ENCODE assay signal across 10 mouse cellular contexts in the genomic region with DNA sequence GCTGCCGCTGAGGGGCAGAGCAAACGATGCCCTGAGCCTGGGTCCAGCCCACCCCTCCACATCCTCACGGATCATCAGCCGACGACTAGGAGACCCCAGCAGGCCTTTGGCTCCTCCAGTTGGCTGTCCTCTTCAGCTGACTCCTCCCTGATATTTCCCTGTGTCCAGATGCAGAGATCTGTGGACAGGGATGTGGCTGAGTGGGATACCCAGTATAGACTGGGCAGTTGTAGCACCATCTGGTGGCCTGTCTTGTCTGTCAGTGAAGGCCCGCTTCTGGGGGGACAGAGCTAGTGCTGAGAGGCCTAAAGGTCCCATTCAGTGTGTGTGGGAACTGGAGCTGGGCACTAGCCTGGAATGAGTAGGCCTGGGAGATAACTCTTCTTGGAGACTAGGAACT.
DNase-seq lines count a peak whose midpoint lies in the region; ATAC-seq and TF ChIP-seq lines count a peak whose summit lies in the region.
"Had no signal": no experiment of that assay in that cellular context is flagged by ENCODE, and none has a peak within 500 bp of the region (broad histone marks: within the 10 kb centered on the region; RNA-seq: fewer than 3 reads in every experiment).

No protein-coding gene starts in this region.

- H3K36me3 ChIP-seq in forebrain, postnatal 0 days (ENCODE audit: insufficient read depth): no peaks in the 10 kb centered on the region
- no peaks in the 10 kb centered on the region for H3K36me3 ChIP-seq in forebrain, embryonic 10.5 days (replicated peaks)
- H3K36me3 ChIP-seq in limb, embryonic 12.5 days: no peaks in the 10 kb centered on the region
- no peaks in the 10 kb centered on the region for H3K36me3 ChIP-seq in limb, embryonic 10.5 days
- no peaks in the 10 kb centered on the region for H3K36me3 ChIP-seq in hindbrain, embryonic 14.5 days (replicated peaks; ENCODE audit: control insufficient read depth, insufficient read depth)
- no peaks in the 10 kb centered on the region for H3K36me3 ChIP-seq in midbrain, postnatal 0 days (ENCODE audit: insufficient read depth, low read length)
- H3K36me3 ChIP-seq: embryonic facial prominence, embryonic 13.5 days; heart, embryonic 13.5 days had no signal

- no peak overlapping the region for H3K9ac ChIP-seq in forebrain, postnatal 0 days
- H3K9ac ChIP-seq in limb, embryonic 12.5 days (replicated peaks): no peak overlapping the region
- no peak overlapping the region for H3K9ac ChIP-seq in hindbrain, embryonic 14.5 days
- H3K9ac ChIP-seq in midbrain, postnatal 0 days (replicated peaks; ENCODE audit: low read length, poor library complexity, severe bottlenecking): no peak overlapping the region
- H3K9ac ChIP-seq: embryonic facial prominence, embryonic 13.5 days; heart, embryonic 13.5 days had no signal

- H3K4me1 ChIP-seq in forebrain, postnatal 0 days (ENCODE audit: insufficient read depth): no peaks in the 10 kb centered on the region
- no peaks in the 10 kb centered on the region for H3K4me1 ChIP-seq in forebrain, embryonic 10.5 days
- no peaks in the 10 kb centered on the region for H3K4me1 ChIP-seq in limb, embryonic 12.5 days (replicated peaks)
- H3K4me1 ChIP-seq in limb, embryonic 10.5 days: no peaks in the 10 kb centered on the region
- no peaks in the 10 kb centered on the region for H3K4me1 ChIP-seq in hindbrain, embryonic 14.5 days (replicated peaks; ENCODE audit: control insufficient read depth, insufficient read depth, low read length)
- no peaks in the 10 kb centered on the region for H3K4me1 ChIP-seq in midbrain, postnatal 0 days (ENCODE audit: insufficient read depth, low read length)
- H3K4me1 ChIP-seq: embryonic facial prominence, embryonic 13.5 days; heart, embryonic 13.5 days had no signal

- no peak overlapping the region for H3K27ac ChIP-seq in forebrain, postnatal 0 days (ENCODE audit: low read depth, low read length)
- H3K27ac ChIP-seq in forebrain, embryonic 10.5 days: no peak overlapping the region
- H3K27ac ChIP-seq in limb, embryonic 12.5 days: no peak overlapping the region
- H3K27ac ChIP-seq in limb, embryonic 10.5 days: no peak overlapping the region
- no peak overlapping the region for H3K27ac ChIP-seq in hindbrain, embryonic 14.5 days
- no peak overlapping the region for H3K27ac ChIP-seq in midbrain, postnatal 0 days (ENCODE audit: low read depth, low read length)
- H3K27ac ChIP-seq: embryonic facial prominence, embryonic 13.5 days; heart, embryonic 13.5 days had no signal

- H3K9me3 ChIP-seq in forebrain, postnatal 0 days (ENCODE audit: low read length): no peaks in the 10 kb centered on the region
- H3K9me3 ChIP-seq in forebrain, embryonic 10.5 days: no peaks in the 10 kb centered on the region
- H3K9me3 ChIP-seq in limb, embryonic 12.5 days: no peaks in the 10 kb centered on the region
- no peaks in the 10 kb centered on the region for H3K9me3 ChIP-seq in limb, embryonic 10.5 days (replicated peaks)
- no peaks in the 10 kb centered on the region for H3K9me3 ChIP-seq in hindbrain, embryonic 14.5 days (ENCODE audit: control insufficient read depth, low read length)
- no peaks in the 10 kb centered on the region for H3K9me3 ChIP-seq in midbrain, postnatal 0 days (ENCODE audit: low read length)
- H3K9me3 ChIP-seq: embryonic facial prominence, embryonic 13.5 days; heart, embryonic 13.5 days had no signal

- no peaks in the 10 kb centered on the region for H3K27me3 ChIP-seq in forebrain, postnatal 0 days (ENCODE audit: insufficient read depth, low read length)
- H3K27me3 ChIP-seq in forebrain, embryonic 10.5 days (ENCODE audit: poor library complexity, severe bottlenecking): no peaks in the 10 kb centered on the region
- H3K27me3 ChIP-seq in limb, embryonic 12.5 days: no peaks in the 10 kb centered on the region
- no peaks in the 10 kb centered on the region for H3K27me3 ChIP-seq in limb, embryonic 10.5 days (ENCODE audit: low read depth, poor library complexity, severe bottlenecking)
- no peaks in the 10 kb centered on the region for H3K27me3 ChIP-seq in hindbrain, embryonic 14.5 days (ENCODE audit: control insufficient read depth, insufficient read depth, low read length)
- H3K27me3 ChIP-seq in midbrain, postnatal 0 days (ENCODE audit: insufficient read depth, low read length): no peaks in the 10 kb centered on the region
- H3K27me3 ChIP-seq: embryonic facial prominence, embryonic 13.5 days; heart, embryonic 13.5 days had no signal

- peak; percentile 35 for TF ChIP-seq CTCF in forebrain, postnatal 0 days (IDR thresholded peaks at IDR 0.05; ENCODE audit: low read depth)
- TF ChIP-seq CTCF in midbrain, postnatal 0 days (IDR thresholded peaks at IDR 0.05): peak; percentile 48

- H3K4me3 ChIP-seq in forebrain, postnatal 0 days (ENCODE audit: low read depth, low read length): no peak overlapping the region
- H3K4me3 ChIP-seq in forebrain, embryonic 10.5 days: no peak overlapping the region
- H3K4me3 ChIP-seq in limb, embryonic 12.5 days (replicated peaks): no peak overlapping the region
- no peak overlapping the region for H3K4me3 ChIP-seq in limb, embryonic 10.5 days
- H3K4me3 ChIP-seq in hindbrain, embryonic 14.5 days (replicated peaks; ENCODE audit: low read length): no peak overlapping the region
- no peak overlapping the region for H3K4me3 ChIP-seq in midbrain, postnatal 0 days (ENCODE audit: low read depth, low read length)
- H3K4me3 ChIP-seq: embryonic facial prominence, embryonic 13.5 days; heart, embryonic 13.5 days had no signal

- ATAC-seq in forebrain, postnatal 0 days: no peak
- 0 out of 2 replicates have a peak, but pooled peaks have one; percentile 26 for ATAC-seq in limb, embryonic 12.5 days (ENCODE audit: insufficient number of reproducible peaks, insufficient read depth, low FRiP score, low TSS enrichment, low read depth)
- ATAC-seq in hindbrain, embryonic 14.5 days (ENCODE audit: low FRiP score): peak; percentile 59; the same call in 1 of the 2 replicates
- no peak for ATAC-seq in midbrain, postnatal 0 days (ENCODE audit: low FRiP score)

- DNase-seq in forebrain, postnatal 0 days: no peak
- DNase-seq in forebrain, embryonic 10.5 days (ENCODE audit: extremely low spot score, low spot score): no peak
- DNase-seq in limb, embryonic 10.5 days (ENCODE audit: low spot score): no peak
- DNase-seq in hindbrain, embryonic 14.5 days (ENCODE audit: low spot score): no peak
- DNase-seq in midbrain, postnatal 0 days (ENCODE audit: low spot score): no peak
- no peak for DNase-seq in urinary bladder, postnatal 36 days (ENCODE audit: low spot score in 2 of 2)
- no peak for DNase-seq in T-cell, adult 2 months (ENCODE audit: low spot score)

- no peak overlapping the region for H3K4me2 ChIP-seq in forebrain, postnatal 0 days (ENCODE audit: low read depth)
- no peak overlapping the region for H3K4me2 ChIP-seq in limb, embryonic 12.5 days
- H3K4me2 ChIP-seq in hindbrain, embryonic 14.5 days (replicated peaks): no peak overlapping the region
- no peak overlapping the region for H3K4me2 ChIP-seq in midbrain, postnatal 0 days (ENCODE audit: low read depth, low read length, poor library complexity, severe bottlenecking)
- H3K4me2 ChIP-seq: embryonic facial prominence, embryonic 13.5 days; heart, embryonic 13.5 days had no signal

- 70% methylated on average over 6 of the region's 6 CpGs for WGBS in forebrain, postnatal 0 days
- 81% methylated on average over 6 of the region's 6 CpGs for WGBS in forebrain, embryonic 10.5 days
- WGBS in limb, embryonic 12.5 days: 82% methylated on average over 6 of the region's 6 CpGs
- 69% methylated on average over 6 of the region's 6 CpGs for WGBS in limb, embryonic 10.5 days
- 72% methylated on average over 6 of the region's 6 CpGs for WGBS in hindbrain, embryonic 14.5 days
- 84% methylated on average over 6 of the region's 6 CpGs for WGBS in midbrain, postnatal 0 days

Comparison
In these comparisons a context has a peak if more than half of its experiments do, and no peak if none do; other contexts are left out.
1. ATAC-seq: peak in limb, embryonic 12.5 days (single experiment) and hindbrain, embryonic 14.5 days (single experiment); none in forebrain, postnatal 0 days (single experiment) and midbrain, postnatal 0 days (single experiment).